Mouse (Mus musculus): Measurements from ENCODE around the gene Hint1. TPM values are rescaled to one million over a fixed set of nuclear protein-coding genes. Genes with fewer than 3 reads are reported as not detected.

Gene Hint1
- total RNA-seq (2012; rRNA removed) (567 and 640 TPM in 2 replicates), polyA plus RNA-seq (2012; ENCODE audit: insufficient read depth in 1 of 2, insufficient read length in 2 of 2, low read depth in 1 of 2, low replicate concordance in 2 of 2, missing spikeins in 1 of 2) (1,000 to 10,000 TPM in 1 of 2 experiments, 100 to 1,000 TPM in 1; 529 to 2,790 TPM)

GRCm38 (mm10) chr11:54866119-54867048 is at the start of gene Hint1:
TSS of gene Hint1 (plus strand) at chr11:54866383.
- H3K27ac ChIP-seq (ENCODE audit: control insufficient read depth, low read depth, low read length) = peak within 1 kb of the TSS; percentile 89
- peaks cover 21% of the 10 kb centered on the region for H3K79me2 ChIP-seq (ENCODE audit: control insufficient read depth, insufficient read depth, low read length, poor library complexity)
- peak; percentile 97 for DNase-seq (ENCODE audit: low read depth, low spot score)
- H3K9ac ChIP-seq (ENCODE audit: control insufficient read depth, low read depth, low read length, poor library complexity, severe bottlenecking) = peak within 1 kb of the TSS; percentile 89
- H3K9me3 ChIP-seq (replicated peaks; ENCODE audit: insufficient read depth, low read length) = no peaks in the 10 kb centered on the region
- no peaks in the 10 kb centered on the region for H3K27me3 ChIP-seq (ENCODE audit: control insufficient read depth in 1 of 2, insufficient read depth in 2 of 2, low read length in 2 of 2)
- peak; percentile 94 for TF ChIP-seq TBP (IDR thresholded peaks at IDR 0.05; ENCODE audit: low read depth, low read length)
- 0 out of 2 replicates have a peak, but pooled peaks have one; percentile 55 for TF ChIP-seq RCOR1 (IDR thresholded peaks at IDR 0.05; ENCODE audit: low read depth, low read length)
- TF ChIP-seq MYB (IDR thresholded peaks at IDR 0.05; ENCODE audit: low read depth, low read length) = no peak
- peak; percentile 95 to 97 for TF ChIP-seq POLR2A (IDR thresholded peaks at IDR 0.05; ENCODE audit: control insufficient read depth in 1 of 2, insufficient read depth in 1 of 2, low read depth in 1 of 2, low read length in 2 of 2, poor library complexity in 1 of 2)
- peak; percentile 98 for TF ChIP-seq ZMIZ1 (IDR thresholded peaks at IDR 0.05; ENCODE audit: low read depth, low read length)
- TF ChIP-seq E2F4 (IDR thresholded peaks at IDR 0.05; ENCODE audit: borderline replicate concordance, low read depth, low read length) = peak; percentile 91
- no peak for TF ChIP-seq MAFK (IDR thresholded peaks at IDR 0.05; ENCODE audit: borderline replicate concordance, low read depth, low read length)
- TF ChIP-seq MAX (IDR thresholded peaks at IDR 0.05; ENCODE audit: low read length) = peak; percentile 82; the same call in 1 of the 2 replicates
- TF ChIP-seq MYC (IDR thresholded peaks at IDR 0.05; ENCODE audit: low read depth, low read length) = peak; percentile 70; the same call in 1 of the 2 replicates
- no peak for TF ChIP-seq USF2 (IDR thresholded peaks at IDR 0.05; ENCODE audit: borderline replicate concordance in 1 of 2, insufficient read depth in 1 of 2, low read depth in 1 of 2, low read length in 2 of 2)
- peak; percentile 29; the same call in 1 of the 2 replicates for TF ChIP-seq UBTF (IDR thresholded peaks at IDR 0.05; ENCODE audit: borderline replicate concordance, insufficient read depth, low read depth, low read length)
- TF ChIP-seq MAZ (IDR thresholded peaks at IDR 0.05; ENCODE audit: low read depth, low read length) = peak; percentile 78; the same call in 1 of the 2 replicates
- no peak; the same call in 1 of the 2 replicates for TF ChIP-seq CHD1 (IDR thresholded peaks at IDR 0.05; ENCODE audit: low read depth, low read length)
- TF ChIP-seq GATA1 (IDR thresholded peaks at IDR 0.05; ENCODE audit: low read depth, low read length) = peak; percentile 77
- TF ChIP-seq POLR2AphosphoS2 (IDR thresholded peaks at IDR 0.05; ENCODE audit: low read length) = peak; percentile 82; the same call in 1 of the 2 replicates
- TF ChIP-seq USF1 (IDR thresholded peaks at IDR 0.05; ENCODE audit: low read depth, low read length) = no peak
- no peak; the same call in none of the 2 replicates for TF ChIP-seq HCFC1 (IDR thresholded peaks at IDR 0.05; ENCODE audit: low read depth, low read length)
- TF ChIP-seq CTCF (IDR thresholded peaks at IDR 0.05 in 2 of 3, conservative IDR thresholded peaks at IDR 0.05 in 1 of 3; ENCODE audit: control insufficient read depth in 1 of 3, insufficient read depth in 1 of 3, low read depth in 2 of 3, low read length in 3 of 3, poor library complexity in 1 of 3, severe bottlenecking in 1 of 3) = peak in 2 of 3 experiments; percentile 21 to 39; a peak in 4 of 6 replicates
- no peak for TF ChIP-seq CHD2 (IDR thresholded peaks at IDR 0.05; ENCODE audit: low read length)
- peak; percentile 64; the same call in 1 of the 2 replicates for TF ChIP-seq TCF12 (IDR thresholded peaks at IDR 0.05; ENCODE audit: low read depth, low read length)
- peak; percentile 99 for TF ChIP-seq NRF1 (IDR thresholded peaks at IDR 0.05; ENCODE audit: insufficient read depth, low read depth, low read length, poor library complexity, severe bottlenecking)
- TF ChIP-seq GABPA (IDR thresholded peaks at IDR 0.05; ENCODE audit: low read depth, low read length) = no peak
- TF ChIP-seq MXI1 (IDR thresholded peaks at IDR 0.05; ENCODE audit: low read depth, low read length) = no peak; the same call in none of the 2 replicates
- TF ChIP-seq ETS1 (IDR thresholded peaks at IDR 0.05; ENCODE audit: low read depth, low read length) = peak; percentile 7; the same call in 1 of the 2 replicates
- TF ChIP-seq ELF1 (IDR thresholded peaks at IDR 0.05; ENCODE audit: low read depth, low read length) = no peak
- peak; percentile 35 for TF ChIP-seq SIN3A (IDR thresholded peaks at IDR 0.05; ENCODE audit: low read length)
- TF ChIP-seq KAT2A (conservative IDR thresholded peaks at IDR 0.05; ENCODE audit: low read depth, low read length) = no peak; the same call in 1 of the 2 replicates
- TF ChIP-seq NELFE (IDR thresholded peaks at IDR 0.05; ENCODE audit: low read depth, low read length) = peak; percentile 99
- no peak for TF ChIP-seq TAL1 (IDR thresholded peaks at IDR 0.05; ENCODE audit: low read length)
- peaks cover 7 to 26% of the 10 kb centered on the region in 2 experiments for H3K4me1 ChIP-seq (ENCODE audit: control insufficient read depth in 1 of 2, insufficient read depth in 2 of 2, low read length in 2 of 2)
- H3K36me3 ChIP-seq (ENCODE audit: control insufficient read depth in 1 of 2, insufficient read depth in 2 of 2, low read length in 2 of 2) = peaks cover 6 to 28% of the 10 kb centered on the region in 2 experiments
- peak within 1 kb of the TSS; percentile 69 to 81 for H3K4me3 ChIP-seq (ENCODE audit: control insufficient read depth in 1 of 2, insufficient read depth in 1 of 2, low read depth in 2 of 2, low read length in 2 of 2)

All from MEL (cell line).